Mouse (Mus musculus) small intestine, adult 2 months (tissue): ENCODE results near the gene Ube4b. TPM values are rescaled to one million over a fixed set of nuclear protein-coding genes. Genes with fewer than 3 reads are reported as not detected.
A peak's percentile ranks its signal among the peaks of the same experiment; 100 is the strongest.
"Not testable (repeated sequence)": the region's sequence is repeated elsewhere in the genome, so short reads cannot be mapped to it uniquely, and the experiment has no call there.

Experiments used
- H3K27ac ChIP-seq: fragments of 200-500 bp; 2 replicates; pipeline ENCODE4 v1.5.1; 2012; ENCODE audit warnings: low read depth, low read length, control low read depth, inconsistent platforms; ENCODE audit not compliant: insufficient read depth
- H3K27me3 ChIP-seq: fragments of 200-500 bp; 2 replicates; pipeline ENCODE4 v1.6.1; 2012; ENCODE audit warnings: mild to moderate bottlenecking, moderate library complexity, low read length, inconsistent platforms; ENCODE audit not compliant: control insufficient read depth, insufficient read depth
- H3K36me3 ChIP-seq: fragments of 200-500 bp; 2 replicates; pipeline ENCODE4 v1.6.1; 2012; ENCODE audit warnings: mild to moderate bottlenecking, low read length, control low read depth, inconsistent platforms; ENCODE audit not compliant: control insufficient read depth, insufficient read depth
- H3K4me1 ChIP-seq: fragments of 200-500 bp; 2 replicates; pipeline ENCODE4 v1.6.1; 2012; ENCODE audit warnings: low read length, inconsistent platforms, mixed read lengths; ENCODE audit not compliant: control insufficient read depth, insufficient read depth, insufficient read length
- H3K4me3 ChIP-seq: fragments of 200-500 bp; 2 replicates; pipeline ENCODE4 v1.5.1; 2012; ENCODE audit warnings: low read depth, mild to moderate bottlenecking, control low read depth, inconsistent platforms, low read length, moderate library complexity
- CTCF ChIP-seq: fragments of 200-500 bp; IDR thresholded peaks from 2 replicates; pipeline ENCODE4 v1.5.1; 2012; ENCODE audit warnings: low read depth, mild to moderate bottlenecking, control low read depth, inconsistent platforms, low read length, moderate library complexity, mixed read lengths; ENCODE audit not compliant: insufficient replicate concordance, insufficient read length; ENCODE audit errors: extremely low read depth
- POLR2A ChIP-seq: fragments of 200-500 bp; IDR thresholded peaks from 2 replicates; pipeline ENCODE4 v1.6.1; 2012; ENCODE audit warnings: low read depth, mild to moderate bottlenecking, control low read depth, inconsistent platforms, low read length, moderate library complexity
- WGBS: fragments of 180-500 bp; shearing (Covaris S2); methylation state at CpG from one replicate; pipeline ENCODE4 v1.1.7; 2018; 5-methylcytosine and 5-hydroxymethylcytosine counted together
- polyA plus RNA-seq: library from polyadenylated mRNA; depleted of rRNA; stranded (reverse); fragments of >200 nt; gene quantifications from 2 replicates; pipeline ENCODE4 v1.2.3, GENCODE M21; 2012

The Ube4b gene
- polyA plus RNA-seq, 1 experiment, result 115 TPM

GRCm38 (mm10) chr4:149446309-149446708 is 19.8 kb upstream of the Ube4b start:
- no peak overlapping the region for H3K27ac ChIP-seq
- 63% methylated on average over 1 of the region's 1 CpGs for WGBS

GRCm38 (mm10) chr4:149445868-149446267 is 19.3 kb upstream of the Ube4b start:
- peak overlapping the region; percentile 78; the same call in 1 of the 2 replicates for H3K27ac ChIP-seq
- 11% methylated on average over 11 of the region's 11 CpGs for WGBS

More at GRCm38 (mm10) chr4:149446309-149446708, 19.8 kb upstream of the Ube4b start:
- H3K36me3 ChIP-seq, result no peaks in the 10 kb centered on the region
- no peaks in the 10 kb centered on the region for H3K27me3 ChIP-seq
- TF ChIP-seq POLR2A, result no peak
- no peak for TF ChIP-seq CTCF
- peaks cover 4% of the 10 kb centered on the region; the same call in 1 of the 2 replicates for H3K4me1 ChIP-seq
- no peak overlapping the region for H3K4me3 ChIP-seq

GRCm38 (mm10) chr4:149444964-149445701 is 18.6 kb upstream of the Ube4b start:
- Histone ChIP-seq H3K4me1 (peaks cover 4% of the 10 kb centered on the region; the same call in 1 of the 2 replicates), H3K27me3 (no peaks in the 10 kb centered on the region), H3K27ac (peak overlapping the region; percentile 78), H3K36me3 (no peaks in the 10 kb centered on the region), H3K4me3 (peak overlapping the region; percentile 56)
- under 1% methylated on average over 36 of the region's 36 CpGs for WGBS
- TF ChIP-seq POLR2A (no peak), CTCF (peak; percentile 84)

More at GRCm38 (mm10) chr4:149445868-149446267, 19.3 kb upstream of the Ube4b start:
- Histone ChIP-seq H3K4me1 (peaks cover 4% of the 10 kb centered on the region; the same call in 1 of the 2 replicates), H3K4me3 (peak overlapping the region; percentile 25), H3K27me3 (no peaks in the 10 kb centered on the region), H3K36me3 (no peaks in the 10 kb centered on the region)
- no peak for TF ChIP-seq POLR2A
- no peak for TF ChIP-seq CTCF

- H3K27me3 ChIP-seq, result no peaks in the 10 kb centered on the region
- H3K36me3 ChIP-seq, result no peaks in the 10 kb centered on the region
- H3K4me3 ChIP-seq, result no peak overlapping the region
- TF ChIP-seq CTCF (no peak), POLR2A (no peak)
- H3K27ac ChIP-seq, result peak overlapping the region; percentile 78; the same call in 1 of the 2 replicates
- H3K4me1 ChIP-seq, result peaks cover 4% of the 10 kb centered on the region; the same call in 1 of the 2 replicates
- WGBS, result 17% methylated on average over 1 of the region's 1 CpGs
Measured at GRCm38 (mm10) chr4:149444465-149444864, 17.9 kb upstream of the Ube4b start.

- Histone ChIP-seq H3K4me1 (peaks cover 4% of the 10 kb centered on the region; the same call in 1 of the 2 replicates), H3K27ac (no peak overlapping the region), H3K4me3 (no peak overlapping the region), H3K36me3 (no peaks in the 10 kb centered on the region), H3K27me3 (no peaks in the 10 kb centered on the region)
- TF ChIP-seq CTCF, result no peak
- no peak for TF ChIP-seq POLR2A
- WGBS, result 46% methylated on average over 3 of the region's 3 CpGs
Measured at GRCm38 (mm10) chr4:149442436-149442835, 15.9 kb upstream of the Ube4b start.

GRCm38 (mm10) chr4:149440576-149440975 is 14.0 kb upstream of the Ube4b start:
- Histone ChIP-seq H3K4me3 (no peak overlapping the region), H3K36me3 (no peaks in the 10 kb centered on the region), H3K4me1 (no peaks in the 10 kb centered on the region), H3K27ac (no peak overlapping the region), H3K27me3 (no peaks in the 10 kb centered on the region)
- TF ChIP-seq CTCF (no peak), POLR2A (no peak)
- 74% methylated on average over 8 of the region's 8 CpGs for WGBS

- H3K36me3 ChIP-seq, H3K27ac ChIP-seq, H3K4me3 ChIP-seq, H3K4me1 ChIP-seq, H3K27me3 ChIP-seq: not testable (repeated sequence)
- 81% methylated on average over 1 of the region's 1 CpGs for WGBS
Measured at GRCm38 (mm10) chr4:149431887-149432286, 5.3 kb upstream of the Ube4b start.
